Mouse (Mus musculus) induced T-regulatory cell, adult 2 months (primary cell): ENCODE results near the gene Znrf1.

ENCODE experiments used
- DNase-seq: peaks from one replicate; pipeline ENCODE4 v3.0.0-alpha.2; 2012; ENCODE audit warnings: low read depth

The Znrf1 gene

DNA sequence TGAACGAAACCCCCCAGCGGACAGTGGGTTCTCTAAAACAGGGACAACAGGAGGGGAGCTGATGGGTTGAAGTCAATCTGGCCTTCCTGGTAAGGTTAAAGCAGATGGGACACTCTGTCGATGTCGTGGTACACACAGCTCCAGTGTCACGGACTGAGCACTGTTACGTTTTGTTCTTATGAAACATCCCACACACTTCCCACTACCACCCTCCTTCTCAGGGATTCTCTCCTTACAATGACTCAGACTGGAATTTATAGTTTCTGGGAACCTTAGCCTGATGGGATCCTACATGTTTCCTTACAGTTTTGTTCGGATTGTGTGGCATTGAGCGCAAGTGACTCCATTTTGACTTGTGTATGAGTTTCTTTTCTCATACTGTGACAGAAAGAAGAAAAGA, 95.7 kb downstream of the Znrf1 start:
- no peak for DNase-seq

DNA sequence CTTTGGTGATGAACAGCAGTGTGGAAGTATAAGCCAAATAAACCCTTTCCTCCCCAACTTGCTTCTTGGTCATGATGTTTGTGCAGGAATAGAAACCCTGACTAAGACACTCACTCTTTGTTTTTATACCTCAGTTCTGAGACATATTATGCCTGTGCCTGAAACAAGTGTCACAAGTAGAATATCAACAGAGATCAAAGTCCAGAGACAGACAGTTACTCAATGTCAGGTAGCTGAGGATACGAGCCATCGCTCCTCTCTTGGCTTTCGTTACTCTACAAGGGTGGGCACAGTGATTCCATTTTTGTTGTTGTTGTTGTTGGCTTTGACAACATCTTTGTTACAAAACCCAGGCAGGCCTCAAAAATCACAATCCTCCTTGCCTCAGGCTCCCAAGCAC, 97.1 kb downstream of the Znrf1 start:
- no peak for DNase-seq

DNA sequence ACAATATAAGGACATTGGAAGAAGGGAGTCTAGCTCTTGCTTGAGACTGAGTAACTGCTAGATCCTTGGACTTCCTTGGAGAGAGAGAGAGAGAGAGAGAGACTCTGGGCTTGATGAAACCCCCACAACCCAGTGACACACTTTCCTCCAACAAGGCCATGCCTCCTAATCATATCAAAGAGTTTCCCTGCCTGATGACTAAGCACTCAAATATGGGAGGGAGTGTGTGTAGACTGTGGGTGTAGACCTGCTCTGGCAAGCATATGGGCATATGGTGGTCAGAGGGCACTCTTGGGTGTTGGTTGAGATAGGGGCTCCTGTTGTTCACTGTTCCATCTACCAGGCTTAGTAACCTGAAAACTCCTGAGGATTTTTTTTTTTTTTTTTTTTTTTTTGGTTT, 102.2 kb downstream of the Znrf1 start:
- DNase-seq, result no peak

DNA sequence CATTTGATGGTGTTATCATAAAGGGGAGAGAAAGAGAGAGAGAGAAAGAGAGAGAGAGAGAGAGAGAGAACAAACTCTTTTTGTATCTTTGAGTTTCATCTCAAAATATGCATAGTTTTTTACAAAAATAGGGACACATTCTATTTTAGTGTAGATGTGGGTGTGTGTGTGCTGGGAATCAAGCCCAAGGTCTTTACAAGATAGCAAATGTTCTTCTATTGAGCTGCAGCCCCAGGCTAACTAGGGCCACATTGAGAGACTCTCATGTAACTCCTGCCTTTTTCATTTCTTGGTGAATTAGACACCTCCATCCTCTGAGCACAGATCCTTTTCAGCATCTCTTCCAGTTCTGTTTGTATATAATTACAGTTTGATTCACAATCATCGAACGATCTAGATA, 105.2 kb downstream of the Znrf1 start:
- no peak for DNase-seq

DNA sequence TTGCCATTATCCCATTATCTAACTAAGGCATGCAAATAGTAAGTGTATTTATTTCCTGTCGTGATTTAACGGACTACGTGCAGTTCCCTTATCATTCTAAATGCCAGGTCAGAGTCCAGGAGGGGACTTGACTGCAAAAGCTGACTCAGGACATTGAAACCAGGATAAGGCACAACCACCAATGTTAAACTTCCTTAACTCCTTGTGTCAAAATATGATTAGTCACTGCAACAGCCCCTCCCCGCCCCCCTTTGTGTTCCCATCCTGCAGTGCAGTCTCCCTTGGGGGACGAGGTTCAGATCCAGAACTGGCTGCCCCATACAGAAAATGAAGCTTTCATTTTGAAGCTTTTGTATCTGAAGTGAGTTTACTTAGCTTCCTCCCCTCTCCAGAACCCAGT, 106.6 kb downstream of the Znrf1 start:
- no peak for DNase-seq

DNA sequence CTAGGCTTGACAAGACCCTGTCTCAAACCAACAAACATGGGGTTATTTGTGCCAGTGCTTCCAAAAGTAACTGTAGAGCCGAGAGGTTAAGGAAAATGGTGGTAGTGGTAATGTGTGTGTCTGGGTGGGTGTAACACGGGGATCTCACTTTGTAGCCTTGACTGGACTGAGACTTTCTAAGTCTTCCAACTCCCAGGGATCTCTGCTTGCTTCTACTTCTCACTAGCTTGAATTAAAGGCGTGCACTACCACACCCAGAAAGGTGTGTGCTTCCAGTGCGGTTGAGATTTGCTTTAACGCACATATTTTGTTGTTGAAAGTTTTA, 107.0 kb downstream of the Znrf1 start:
- DNase-seq, result no peak

DNA sequence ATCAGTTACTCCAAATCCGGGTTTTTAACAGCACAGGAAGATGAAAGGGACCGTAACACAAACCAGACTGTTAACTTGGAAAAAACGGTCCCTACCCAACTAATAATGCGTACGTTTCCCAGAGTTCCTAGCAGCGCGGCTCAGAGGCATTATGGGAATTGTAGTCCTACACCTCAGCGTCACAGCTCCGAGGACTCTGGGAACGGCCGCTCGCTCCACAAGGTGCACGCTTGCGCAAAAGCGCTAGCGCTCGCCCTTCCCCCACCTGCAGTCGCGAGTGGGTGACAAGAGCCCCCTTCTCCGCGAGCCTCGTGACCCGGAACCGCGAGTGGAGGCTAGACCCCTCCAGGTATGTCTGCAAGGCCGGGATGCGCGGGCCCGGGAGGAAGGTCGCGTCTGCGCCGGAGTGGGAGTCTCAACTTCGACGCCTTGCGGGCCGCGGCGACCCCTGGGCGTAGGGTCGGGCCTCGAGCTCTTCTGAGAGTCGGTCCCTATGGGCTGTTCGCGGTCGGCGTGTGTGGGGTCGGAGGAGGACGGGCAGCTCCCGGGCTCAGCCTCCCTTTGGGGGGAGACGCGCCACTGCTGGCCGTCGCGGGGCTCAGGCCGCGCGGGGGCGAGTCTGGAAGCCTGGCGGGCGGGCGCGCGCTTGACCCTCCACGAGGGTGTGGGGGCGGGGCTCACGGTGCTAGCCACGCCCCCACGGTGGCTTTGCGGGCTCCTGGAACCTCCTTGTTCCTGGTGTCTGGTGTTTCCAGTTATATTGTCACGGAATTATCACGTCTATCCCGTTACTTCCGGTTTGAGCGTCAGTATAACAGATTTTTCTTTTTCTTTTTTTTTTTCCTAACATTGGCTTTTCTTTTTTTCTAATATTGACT, 107.6 kb downstream of the Znrf1 start, which contains the start of gene Zfp1:
Gene Zfp1 (plus strand): TSS at position 138 of the 878 bp plus-strand sequence.
- peak; percentile 96 for DNase-seq

DNA sequence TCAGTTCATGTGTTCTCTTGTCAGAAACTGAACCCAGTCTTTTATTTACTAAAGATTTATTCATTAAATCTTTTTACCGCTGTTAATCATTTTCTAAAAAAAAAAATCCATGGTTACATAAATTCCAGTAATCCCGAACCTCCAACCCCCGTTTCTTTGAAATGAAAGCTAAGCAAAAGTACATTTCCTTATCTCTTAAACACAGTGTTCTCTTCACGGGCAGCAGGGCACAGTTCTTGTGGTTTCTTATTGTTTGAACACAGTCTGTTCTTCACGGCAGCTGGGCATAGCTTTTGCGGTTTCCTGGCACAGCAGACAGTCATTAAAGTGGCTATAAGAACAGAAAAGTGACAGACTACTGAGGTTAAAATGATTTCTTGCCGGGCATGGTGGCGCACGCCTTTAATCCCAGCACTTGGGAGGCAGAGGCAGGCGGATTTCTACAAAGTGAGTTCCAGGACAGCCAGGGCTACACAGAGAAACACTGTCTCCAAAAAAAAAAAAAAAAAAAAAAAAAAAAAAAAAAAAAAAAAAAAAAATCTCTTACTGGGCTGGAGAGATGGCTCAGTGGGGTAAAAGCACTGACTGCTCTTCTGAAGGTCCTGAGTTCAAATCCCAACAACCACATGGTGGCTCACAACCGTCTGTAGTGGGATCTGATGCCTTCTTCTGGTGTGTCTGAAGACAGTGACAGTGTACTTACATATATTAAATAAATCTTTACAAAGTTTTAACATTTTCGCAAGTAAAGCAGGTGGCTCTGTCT, 108.6 kb downstream of the Znrf1 start:
- peak; percentile 91 for DNase-seq

DNA sequence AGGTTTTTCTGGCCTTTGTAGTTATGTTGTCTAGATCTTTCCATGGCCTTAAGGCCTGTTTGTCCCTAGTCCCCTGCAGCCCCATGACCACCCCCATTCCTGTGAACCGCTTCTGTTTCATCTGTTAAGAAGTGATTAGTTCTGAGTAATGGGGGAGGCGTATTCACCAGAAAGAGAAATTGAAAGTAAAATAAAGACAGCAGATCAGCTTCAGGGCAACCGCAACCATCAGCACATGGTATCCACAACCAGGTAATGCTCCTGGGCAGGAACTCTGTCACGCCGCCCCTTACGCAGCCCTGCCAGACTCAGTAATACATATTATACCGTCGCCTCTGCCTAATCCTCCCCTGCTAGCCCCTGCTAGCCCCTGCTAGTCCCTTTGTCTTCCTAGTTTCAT, 109.8 kb downstream of the Znrf1 start:
- DNase-seq, result peak; percentile 87

DNA sequence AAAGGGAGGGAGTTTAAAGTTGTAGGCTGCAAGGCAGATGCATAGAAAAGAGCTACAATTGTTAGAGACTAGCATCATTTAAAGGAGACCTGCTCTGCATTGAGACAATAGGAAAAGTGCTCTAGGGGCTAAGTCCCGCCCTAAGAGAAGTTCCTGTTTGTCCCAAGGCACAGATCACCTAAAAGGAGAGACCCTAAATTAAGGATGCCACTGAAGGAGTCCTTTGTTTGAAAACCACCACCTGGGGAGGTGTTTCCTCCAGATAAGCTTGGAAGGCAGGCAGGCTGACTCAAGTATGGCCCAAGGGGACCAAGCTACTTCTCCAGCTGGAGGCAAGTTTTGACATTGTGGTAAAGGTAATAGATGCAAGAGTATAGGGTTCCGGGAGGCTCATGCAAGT, 112.9 kb downstream of the Znrf1 start:
- no peak for DNase-seq

DNA sequence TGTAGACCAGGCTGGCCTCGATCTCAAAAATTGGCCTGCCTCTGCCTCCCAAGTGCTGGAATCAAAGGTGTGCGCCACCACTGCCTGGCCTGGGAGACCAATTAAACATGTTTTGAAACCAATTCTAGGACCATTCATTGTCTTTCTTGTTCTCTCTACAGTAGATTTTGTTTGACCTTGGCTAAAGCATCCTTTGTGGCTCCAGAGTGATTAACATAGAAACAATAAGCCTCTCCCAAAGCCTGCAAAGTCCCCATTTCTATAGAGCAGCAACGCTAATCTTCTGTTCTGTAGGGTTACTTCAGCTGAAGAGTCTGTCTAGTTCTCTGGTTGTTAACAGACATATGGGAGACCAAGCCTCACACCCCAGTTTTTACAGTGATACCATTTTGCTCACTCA, 114.8 kb downstream of the Znrf1 start:
- no peak for DNase-seq

DNA sequence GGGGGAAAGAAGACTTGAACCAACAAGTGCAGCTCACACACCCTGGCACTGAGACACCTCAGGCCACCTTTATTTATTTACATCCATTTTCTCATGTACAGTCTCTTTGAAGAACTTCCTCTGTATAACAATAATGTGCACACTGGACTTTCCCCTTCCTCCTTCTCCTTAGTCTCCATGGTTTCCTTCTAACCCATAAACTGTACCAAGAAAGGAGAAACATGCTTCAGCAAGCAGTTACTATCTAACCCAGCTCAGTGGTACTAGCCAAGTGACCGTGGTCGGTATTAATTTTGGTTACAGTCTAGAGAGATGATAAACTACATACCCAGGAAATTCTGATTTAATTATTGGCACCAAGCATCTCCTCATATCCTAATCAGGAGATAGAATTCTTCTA, 117.6 kb downstream of the Znrf1 start:
- DNase-seq, result no peak

DNA sequence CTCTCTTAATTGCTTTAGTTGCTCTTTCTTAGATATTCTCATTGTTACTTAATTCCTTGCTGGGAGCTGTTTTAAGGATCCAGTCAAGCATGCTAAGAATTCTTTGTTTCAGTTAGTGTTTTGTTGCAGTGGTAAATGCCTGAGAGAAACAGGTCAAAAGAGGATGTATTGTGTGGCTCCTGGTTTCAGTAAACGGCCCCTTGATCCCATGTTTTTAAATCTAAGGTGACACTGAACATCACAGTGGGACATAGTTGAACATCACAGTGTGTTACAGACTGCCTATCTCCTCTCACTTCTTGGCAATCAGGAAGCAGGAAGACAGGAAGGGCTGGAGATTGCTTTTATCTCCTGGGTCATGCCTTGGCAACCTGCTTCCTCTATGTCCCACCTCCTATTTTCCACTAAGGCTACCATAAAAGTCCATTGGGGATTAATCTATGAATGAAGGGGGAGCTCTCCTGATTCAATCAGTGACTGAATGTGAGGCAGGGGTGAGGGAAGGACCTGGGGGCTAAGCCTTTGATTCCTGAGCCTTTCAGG, 121.5 kb downstream of the Znrf1 start:
- DNase-seq, result no peak

DNA sequence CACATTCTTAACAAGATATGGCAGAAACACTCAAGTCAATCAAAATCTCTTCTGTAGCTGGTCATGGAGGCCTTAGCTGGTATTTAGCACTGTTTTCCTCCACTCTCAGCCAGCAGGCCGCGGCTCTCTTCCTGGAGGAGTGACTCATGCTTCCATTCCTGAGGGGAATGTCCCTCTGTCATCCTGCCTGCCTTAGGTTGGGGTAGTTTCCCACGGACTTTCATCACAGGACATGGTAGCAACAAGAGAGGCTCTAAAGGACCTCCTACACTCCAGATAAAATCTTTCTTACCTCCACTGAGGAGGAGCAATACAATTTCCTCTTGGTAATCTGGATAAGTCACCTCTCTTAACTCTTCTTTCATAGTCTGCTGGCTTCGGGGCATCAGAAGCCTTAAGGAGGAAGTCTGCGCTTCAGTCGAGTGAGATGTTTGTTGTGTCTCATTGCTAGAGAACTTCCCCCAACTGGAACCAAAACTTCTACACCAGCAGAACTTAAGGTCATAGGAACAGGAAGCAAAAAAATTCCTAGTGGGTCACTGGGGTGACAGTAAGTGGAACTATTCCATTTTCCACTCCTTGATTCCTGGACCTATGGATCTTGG, 123.0 kb downstream of the Znrf1 start:
- no peak for DNase-seq

DNA sequence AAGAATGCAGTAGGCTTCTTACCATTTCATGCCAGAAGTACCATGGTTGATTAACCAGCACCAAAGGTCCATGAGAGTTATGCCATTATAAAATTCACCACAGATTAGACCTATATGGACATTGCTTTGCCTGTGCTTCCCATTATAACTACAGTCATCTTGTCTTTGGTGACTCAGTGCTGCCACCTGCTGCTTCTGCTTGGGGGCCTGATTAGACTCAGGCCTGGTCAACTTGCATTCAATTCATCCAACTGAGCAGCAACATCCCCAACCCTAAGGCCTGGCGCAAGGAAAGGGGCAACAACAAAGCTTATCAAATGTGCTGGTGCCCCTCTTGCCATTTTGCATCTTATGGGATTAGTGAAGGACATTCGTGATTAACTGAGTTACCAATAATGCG, 126.6 kb downstream of the Znrf1 start:
- peak; percentile 71 for DNase-seq

DNA sequence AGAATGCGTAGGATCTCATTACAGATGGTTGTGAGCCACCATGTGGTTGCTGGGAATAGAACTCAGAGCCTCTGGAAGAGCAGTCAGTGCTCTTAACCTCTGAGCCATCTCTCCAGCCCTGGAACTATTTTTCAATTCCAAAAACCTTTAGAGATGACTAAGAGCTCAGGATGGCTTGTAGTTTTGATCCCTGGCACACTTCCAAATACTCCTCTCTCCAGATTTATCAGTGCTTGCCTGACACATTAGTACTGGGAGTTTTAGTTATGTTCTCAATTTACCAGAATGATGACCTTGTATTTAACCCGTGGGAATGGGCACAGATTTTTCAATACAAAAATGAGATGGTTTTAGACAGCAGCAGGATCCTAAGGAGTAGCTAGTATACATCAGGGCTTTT, 130.9 kb downstream of the Znrf1 start:
- DNase-seq, result no peak
